Mouse (Mus musculus): ENCODE data around the gene Dcaf15. TPM values are rescaled to one million over a fixed set of nuclear protein-coding genes. Genes with fewer than 3 reads are reported as not detected.

The Dcaf15 gene
- polyA plus RNA-seq (2012; rRNA removed) = 98.0 and 103 TPM in 2 replicates

GRCm38 (mm10) chr8:84104697-84105609 is at the start of gene Dcaf15:
TSS of gene Dcaf15 (minus strand) at chr8:84104768.

GRCm38 (mm10) chr8:84147769-84148530 is 43.4 kb upstream of the Dcaf15 start, which contains the start of the genes Cc2d1a and 4930432K21Rik:
TSS of gene Cc2d1a (minus strand) at chr8:84147936.
TSS of gene 4930432K21Rik (plus strand) at chr8:84148025.

GRCm38 (mm10) chr8:84125656-84126055 is 21.1 kb upstream of the Dcaf15 start, which contains the start of gene Podnl1:
TSS of gene Podnl1 (plus strand) at chr8:84125989.

GRCm38 (mm10) chr8:84066291-84066930 is 38.2 kb downstream of the Dcaf15 start, which contains the start of gene Rfx1:
TSS of gene Rfx1 (plus strand) at chr8:84066834.

GRCm38 (mm10) chr8:84065037-84065436 is 39.5 kb downstream of the Dcaf15 start, which contains the start of gene Gm10643:
TSS of gene Gm10643 (minus strand) at chr8:84065137.

Other genes with a start within 250 kb of the Dcaf15 start
- 182 and 248 TPM in 2 replicates for gene Adgrl1, start 204.7 kb downstream of the Dcaf15 start, polyA plus RNA-seq (2012; rRNA removed)
- gene Gm10644, start 149.6 kb downstream of the Dcaf15 start, polyA plus RNA-seq (2012; rRNA removed) = 0.41 and 0.74 TPM in 2 replicates
- gene Asf1b, start 149.3 kb downstream of the Dcaf15 start, polyA plus RNA-seq (2012; rRNA removed) = 6.8 and 11.8 TPM in 2 replicates
- gene Prkaca, start 131.8 kb downstream of the Dcaf15 start, polyA plus RNA-seq (2012; rRNA removed) = 147 and 150 TPM in 2 replicates
- gene Samd1, start 107.1 kb downstream of the Dcaf15 start, polyA plus RNA-seq (2012; rRNA removed) = 68.7 and 72.2 TPM in 2 replicates
- gene 1700067K01Rik, start 103.3 kb downstream of the Dcaf15 start, polyA plus RNA-seq (2012; rRNA removed) = 0.27 and 0.31 TPM in 2 replicates
- 0.26 and 0.67 TPM in 2 replicates for gene 2210011C24Rik, start 92.6 kb downstream of the Dcaf15 start, polyA plus RNA-seq (2012; rRNA removed)
- 3.5 and 4.2 TPM in 2 replicates for gene Palm3, start 83.3 kb downstream of the Dcaf15 start, polyA plus RNA-seq (2012; rRNA removed)
- 0.70 and 0.85 TPM in 2 replicates for gene Il27ra, start 62.2 kb downstream of the Dcaf15 start, polyA plus RNA-seq (2012; rRNA removed)
- gene Rln3, start 59.8 kb downstream of the Dcaf15 start, polyA plus RNA-seq (2012; rRNA removed) = 1.6 and 1.7 TPM in 2 replicates
- 2.2 and 2.7 TPM in 2 replicates for gene Gm10643, start 39.6 kb downstream of the Dcaf15 start, polyA plus RNA-seq (2012; rRNA removed)
- 28.8 and 35.0 TPM in 2 replicates for gene Rfx1, start 37.9 kb downstream of the Dcaf15 start, polyA plus RNA-seq (2012; rRNA removed)
- 0.16 and 1.3 TPM in 2 replicates for gene Podnl1, start 21.2 kb upstream of the Dcaf15 start, polyA plus RNA-seq (2012; rRNA removed)
- 66.5 and 68.3 TPM in 2 replicates for gene Cc2d1a, start 43.2 kb upstream of the Dcaf15 start, polyA plus RNA-seq (2012; rRNA removed)
- gene 4930432K21Rik, start 43.3 kb upstream of the Dcaf15 start, polyA plus RNA-seq (2012; rRNA removed) = 2.6 and 3.1 TPM in 2 replicates
- gene Nanos3, start 80.4 kb upstream of the Dcaf15 start, polyA plus RNA-seq (2012; rRNA removed) = 4.8 and 5.8 TPM in 2 replicates
- gene Zswim4, start 132.3 kb upstream of the Dcaf15 start, polyA plus RNA-seq (2012; rRNA removed) = 27.8 and 31.9 TPM in 2 replicates
- gene D8Ertd738e, start 145.0 kb upstream of the Dcaf15 start, polyA plus RNA-seq (2012; rRNA removed) = 195 and 200 TPM in 2 replicates
- 33.6 and 34.0 TPM in 2 replicates for gene Mri1, start 152.6 kb upstream of the Dcaf15 start, polyA plus RNA-seq (2012; rRNA removed)
- 38.9 and 39.4 TPM in 2 replicates for gene Ccdc130, start 165.6 kb upstream of the Dcaf15 start, polyA plus RNA-seq (2012; rRNA removed)

Data from central nervous system, embryonic 18 days (tissue).